Mouse (Mus musculus) forebrain, embryonic 15.5 days (tissue): ENCODE data around the gene Plekha6. TPM values are rescaled to one million over a fixed set of nuclear protein-coding genes. Genes with fewer than 3 reads are reported as not detected.

Source experiments
- ATAC-seq: fragments of 200-750 bp; cut with Nextera tagmentation; replicated peaks from 2 replicates; pipeline ENCODE4 v1.8.0; 2017; ENCODE audit warnings: mild to moderate bottlenecking, moderate TSS enrichment, moderate library complexity
- H3K27ac ChIP-seq: fragments of 300-500 bp; sonication (generic); replicated peaks from 2 replicates; pipeline ENCODE4 v1.5.1; 2015; ENCODE audit warnings: mild to moderate bottlenecking, inconsistent platforms
- H3K27me3 ChIP-seq: fragments of 300-500 bp; sonication (generic); 2 replicates; pipeline ENCODE4 v1.6.1; 2015; ENCODE audit warnings: inconsistent platforms
- H3K36me3 ChIP-seq: fragments of 300-500 bp; sonication (generic); 2 replicates; pipeline ENCODE4 v1.6.1; 2015; ENCODE audit warnings: mild to moderate bottlenecking, inconsistent platforms
- H3K4me1 ChIP-seq: fragments of 300-500 bp; sonication (generic); 2 replicates; pipeline ENCODE4 v1.6.1; 2015; ENCODE audit warnings: inconsistent platforms
- H3K4me2 ChIP-seq: fragments of 300-500 bp; sonication (generic); replicated peaks from 2 replicates; pipeline ENCODE4 v1.6.1; 2015; ENCODE audit warnings: mild to moderate bottlenecking, inconsistent platforms
- H3K4me3 ChIP-seq: fragments of 300-500 bp; sonication (generic); 2 replicates; pipeline ENCODE4 v1.5.1; 2015; ENCODE audit warnings: mild to moderate bottlenecking, inconsistent platforms
- H3K9ac ChIP-seq: fragments of 300-500 bp; sonication (generic); replicated peaks from 2 replicates; pipeline ENCODE4 v1.6.1; 2015; ENCODE audit warnings: mild to moderate bottlenecking, inconsistent platforms
- H3K9me3 ChIP-seq: fragments of 300-500 bp; sonication (generic); 2 replicates; pipeline ENCODE4 v1.6.1; 2016; ENCODE audit warnings: inconsistent platforms
- WGBS: fragments of 180-500 bp; shearing (Covaris S2); methylation state at CpG from one replicate; pipeline ENCODE4 v1.1.7; 2015; ENCODE audit warnings: mixed read lengths; 5-methylcytosine and 5-hydroxymethylcytosine counted together
- polyA plus RNA-seq: library from polyadenylated mRNA; unstranded; fragments of >200 nt; fragmentation: Nextera tagmentation; extraction: Ambion mirVana; gene quantifications from 2 replicates; pipeline ENCODE4 v1.2.1, GENCODE M21; 2015

Gene Plekha6
- polyA plus RNA-seq, 1 experiment from 2014 or later: 10.6 TPM

DNA sequence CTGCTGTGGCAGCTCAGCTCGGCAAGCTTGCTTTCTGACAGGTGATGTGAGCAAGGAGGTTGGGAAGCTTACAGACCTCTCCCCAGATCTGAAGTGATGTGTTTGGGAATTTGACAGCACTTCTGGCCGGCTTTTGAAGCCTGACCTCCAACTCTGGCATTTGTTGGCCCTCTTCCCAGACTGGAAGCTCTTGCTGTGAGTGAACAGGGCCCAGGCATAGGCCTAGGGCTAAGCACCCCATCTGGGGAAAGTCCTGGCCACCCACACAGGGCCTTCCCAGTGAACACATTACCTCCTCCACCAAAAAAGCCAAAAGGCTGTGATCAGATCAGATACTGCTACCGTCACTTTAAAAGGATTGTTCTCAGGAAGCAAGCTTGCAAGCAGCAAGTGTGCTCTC is 138.5 kb downstream of the Plekha6 start:
- H3K27me3 ChIP-seq: no peaks in the 10 kb centered on the region
- no peak; the same call in 1 of the 2 replicates for ATAC-seq
- no peaks in the 10 kb centered on the region for H3K9me3 ChIP-seq
- H3K9ac ChIP-seq: no peak overlapping the region
- H3K36me3 ChIP-seq: no peaks in the 10 kb centered on the region; the same call in 1 of the 2 replicates
- 27% methylated on average over 3 of the region's 3 CpGs for WGBS
- H3K4me2 ChIP-seq: no peak overlapping the region
- H3K27ac ChIP-seq: no peak overlapping the region
- H3K4me3 ChIP-seq: no peak overlapping the region
- peaks cover 14% of the 10 kb centered on the region for H3K4me1 ChIP-seq

DNA sequence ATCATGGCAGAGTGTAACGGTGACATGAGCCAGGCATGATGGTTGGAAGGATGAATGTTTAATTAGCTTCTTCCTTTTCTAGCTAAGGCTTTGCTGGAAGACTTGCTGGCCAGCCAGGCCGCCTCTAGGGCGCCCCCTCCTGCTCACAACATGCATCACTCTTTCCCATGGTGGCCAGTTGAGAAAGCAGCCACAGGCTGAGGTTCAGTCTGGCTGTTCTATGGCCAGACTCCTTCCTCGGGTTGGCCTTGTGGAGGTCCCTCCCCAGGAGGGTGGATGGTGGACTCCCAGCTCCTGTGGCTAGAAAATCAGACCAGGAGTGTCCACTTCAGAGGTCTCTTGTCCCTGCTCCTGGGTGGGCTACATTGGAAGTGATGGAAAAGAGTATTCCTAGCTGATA is 142.8 kb downstream of the Plekha6 start:
- no peaks in the 10 kb centered on the region for H3K9me3 ChIP-seq
- no peak overlapping the region for H3K27ac ChIP-seq
- no peak overlapping the region for H3K4me3 ChIP-seq
- H3K9ac ChIP-seq: no peak overlapping the region
- H3K27me3 ChIP-seq: no peaks in the 10 kb centered on the region; the same call in 1 of the 2 replicates
- peaks cover 18% of the 10 kb centered on the region for H3K4me1 ChIP-seq
- ATAC-seq: peak; percentile 12; the same call in 1 of the 2 replicates
- no peaks in the 10 kb centered on the region for H3K36me3 ChIP-seq
- no peak overlapping the region for H3K4me2 ChIP-seq
- 2% methylated on average over 4 of the region's 4 CpGs for WGBS

- Histone ChIP-seq H3K27ac (no peak overlapping the region), H3K27me3 (no peaks in the 10 kb centered on the region; the same call in 1 of the 2 replicates), H3K4me1 (peaks cover 18% of the 10 kb centered on the region), H3K9ac (no peak overlapping the region), H3K4me2 (no peak overlapping the region), H3K9me3 (no peaks in the 10 kb centered on the region), H3K36me3 (no peaks in the 10 kb centered on the region), H3K4me3 (no peak overlapping the region)
- 12% methylated on average over 6 of the region's 6 CpGs for WGBS
- 0 out of 2 replicates have a peak, but pooled peaks have one; percentile 35 for ATAC-seq
Measured at GRCm38 (mm10) chr1:133307318-133307717, 143.3 kb downstream of the Plekha6 start.

GRCm38 (mm10) chr1:133309652-133310267 is 145.8 kb downstream of the Plekha6 start, which contains the start of gene Golt1a:
Golt1a (plus strand) TSS chr1:133309800.
- ATAC-seq: no peak
- Histone ChIP-seq H3K27ac (no peak within 1 kb of the TSS), H3K4me2 (no peak within 1 kb of the TSS), H3K4me3 (no peak within 1 kb of the TSS), H3K4me1 (peaks cover 21% of the 10 kb centered on the region), H3K9ac (no peak within 1 kb of the TSS), H3K27me3 (no peaks in the 10 kb centered on the region; the same call in 1 of the 2 replicates), H3K36me3 (no peaks in the 10 kb centered on the region), H3K9me3 (no peaks in the 10 kb centered on the region)
- 75% methylated on average over 14 of the region's 14 CpGs for WGBS

- no peaks in the 10 kb centered on the region for H3K36me3 ChIP-seq
- H3K4me1 ChIP-seq: peaks cover 21% of the 10 kb centered on the region
- no peak overlapping the region for H3K9ac ChIP-seq
- no peaks in the 10 kb centered on the region; the same call in 1 of the 2 replicates for H3K27me3 ChIP-seq
- no peaks in the 10 kb centered on the region for H3K9me3 ChIP-seq
- ATAC-seq: no peak
- H3K27ac ChIP-seq: peak overlapping the region; percentile 73; the same call in 1 of the 2 replicates
- no peak overlapping the region for H3K4me3 ChIP-seq
- no peak overlapping the region for H3K4me2 ChIP-seq
- 61% methylated on average over 4 of the region's 4 CpGs for WGBS
Measured at GRCm38 (mm10) chr1:133311240-133311639, 147.2 kb downstream of the Plekha6 start.

- 9% methylated on average over 10 of the region's 10 CpGs for WGBS
- Histone ChIP-seq H3K4me2 (peak overlapping the region; percentile 28), H3K36me3 (no peaks in the 10 kb centered on the region), H3K27ac (peak overlapping the region; percentile 73), H3K9ac (0 out of 2 replicates have a peak overlapping the region, but pooled peaks have one; percentile 10), H3K27me3 (no peaks in the 10 kb centered on the region; the same call in 1 of the 2 replicates), H3K9me3 (no peaks in the 10 kb centered on the region), H3K4me1 (peaks cover 18% of the 10 kb centered on the region), H3K4me3 (no peak overlapping the region)
- peak; percentile 77 for ATAC-seq
Measured at GRCm38 (mm10) chr1:133311946-133312345, 147.9 kb downstream of the Plekha6 start.

GRCm38 (mm10) chr1:133314364-133314763 is 150.4 kb downstream of the Plekha6 start:
- peaks cover 14% of the 10 kb centered on the region for H3K4me1 ChIP-seq
- H3K27me3 ChIP-seq: no peaks in the 10 kb centered on the region; the same call in 1 of the 2 replicates
- no peak overlapping the region for H3K4me3 ChIP-seq
- no peak overlapping the region for H3K4me2 ChIP-seq
- no peak for ATAC-seq
- H3K9ac ChIP-seq: no peak overlapping the region
- H3K36me3 ChIP-seq: no peaks in the 10 kb centered on the region
- WGBS: 22% methylated on average over 8 of the region's 8 CpGs
- no peak overlapping the region for H3K27ac ChIP-seq
- no peaks in the 10 kb centered on the region for H3K9me3 ChIP-seq

- no peak for ATAC-seq
- Histone ChIP-seq H3K36me3 (no peaks in the 10 kb centered on the region), H3K27me3 (no peaks in the 10 kb centered on the region), H3K4me1 (peaks cover 14% of the 10 kb centered on the region), H3K4me3 (no peak overlapping the region), H3K9me3 (no peaks in the 10 kb centered on the region), H3K9ac (no peak overlapping the region), H3K4me2 (no peak overlapping the region), H3K27ac (no peak overlapping the region)
- 85% methylated on average over 6 of the region's 6 CpGs for WGBS
Measured at GRCm38 (mm10) chr1:133315775-133316174, 151.8 kb downstream of the Plekha6 start.

- no peak overlapping the region for H3K9ac ChIP-seq
- peaks cover 13% of the 10 kb centered on the region for H3K4me1 ChIP-seq
- no peaks in the 10 kb centered on the region for H3K36me3 ChIP-seq
- ATAC-seq: no peak
- H3K27me3 ChIP-seq: no peaks in the 10 kb centered on the region
- no peak overlapping the region for H3K4me2 ChIP-seq
- no peaks in the 10 kb centered on the region for H3K9me3 ChIP-seq
- H3K4me3 ChIP-seq: no peak overlapping the region
- no peak overlapping the region for H3K27ac ChIP-seq
- 82% methylated on average over 4 of the region's 4 CpGs for WGBS
Measured at GRCm38 (mm10) chr1:133316577-133316976, 152.6 kb downstream of the Plekha6 start.

DNA sequence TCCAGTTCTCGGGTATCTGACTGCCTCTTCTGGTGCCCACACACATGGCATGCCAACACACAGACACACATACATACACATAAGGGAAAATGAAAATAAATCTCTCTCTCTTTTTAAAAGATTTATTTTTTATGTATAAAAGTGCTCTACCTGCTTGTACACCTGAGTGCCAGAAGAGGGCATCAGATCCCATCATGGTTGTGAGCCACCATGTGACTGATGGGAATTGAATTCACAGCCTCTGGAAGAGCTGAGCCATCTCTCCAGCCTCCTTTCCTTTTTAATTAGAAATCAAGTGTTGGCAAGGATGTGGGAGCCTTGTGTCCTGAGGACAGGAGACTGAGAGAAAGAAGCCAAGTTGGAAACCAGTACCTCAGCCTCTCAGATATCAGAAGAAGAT is 153.1 kb downstream of the Plekha6 start:
- no peak for ATAC-seq
- 84% methylated on average over 1 of the region's 1 CpGs for WGBS

DNA sequence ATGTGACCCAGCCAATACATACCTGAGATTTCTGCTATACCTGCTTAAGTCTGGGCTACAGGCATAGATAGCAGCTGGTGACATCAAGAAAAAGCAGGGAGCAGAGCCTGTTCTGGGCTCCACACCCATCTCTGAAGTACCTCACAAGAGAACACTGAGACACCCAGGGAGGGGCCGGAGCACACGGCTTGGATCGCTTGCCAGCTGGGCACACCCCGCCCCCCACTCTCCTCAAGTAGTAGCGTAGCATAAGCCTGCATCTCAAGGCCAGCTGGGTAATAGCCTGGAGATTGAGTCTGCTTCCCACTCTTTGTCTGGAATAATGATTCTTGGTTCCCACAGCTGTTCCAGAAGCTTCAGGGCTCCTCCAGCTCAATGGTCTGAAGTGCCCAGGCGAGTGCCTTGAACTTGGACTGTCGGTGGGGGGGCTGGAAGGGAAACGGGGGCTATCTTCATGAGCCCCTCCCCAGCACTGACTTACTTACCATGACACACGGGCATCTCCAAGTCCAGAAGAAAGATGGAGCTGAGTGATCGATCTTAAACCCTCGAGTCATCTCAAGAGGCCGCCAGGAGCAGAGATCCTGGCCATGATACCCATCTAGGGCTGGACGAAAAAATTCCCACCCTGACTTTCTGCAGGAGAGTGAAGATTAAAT is 157.4 kb downstream of the Plekha6 start, which contains the start of gene Kiss1:
TSS of gene Kiss1 (plus strand) at position 609 of the 659 bp plus-strand sequence.
- 0 out of 2 replicates have a peak, but pooled peaks have one; percentile 43 for ATAC-seq
- Histone ChIP-seq H3K4me3 (no peak within 1 kb of the TSS), H3K27ac (no peak within 1 kb of the TSS), H3K36me3 (no peaks in the 10 kb centered on the region), H3K9me3 (no peaks in the 10 kb centered on the region), H3K27me3 (no peaks in the 10 kb centered on the region), H3K4me1 (no peaks in the 10 kb centered on the region), H3K4me2 (no peak within 1 kb of the TSS), H3K9ac (no peak within 1 kb of the TSS)
- WGBS: 67% methylated on average over 13 of the region's 13 CpGs

More for the DNA sequence above, 153.1 kb downstream of the Plekha6 start:
- Histone ChIP-seq H3K27ac (no peak overlapping the region), H3K4me2 (no peak overlapping the region), H3K4me3 (no peak overlapping the region), H3K9me3 (no peaks in the 10 kb centered on the region), H3K36me3 (no peaks in the 10 kb centered on the region), H3K27me3 (no peaks in the 10 kb centered on the region), H3K4me1 (peaks cover 7% of the 10 kb centered on the region), H3K9ac (no peak overlapping the region)

DNA sequence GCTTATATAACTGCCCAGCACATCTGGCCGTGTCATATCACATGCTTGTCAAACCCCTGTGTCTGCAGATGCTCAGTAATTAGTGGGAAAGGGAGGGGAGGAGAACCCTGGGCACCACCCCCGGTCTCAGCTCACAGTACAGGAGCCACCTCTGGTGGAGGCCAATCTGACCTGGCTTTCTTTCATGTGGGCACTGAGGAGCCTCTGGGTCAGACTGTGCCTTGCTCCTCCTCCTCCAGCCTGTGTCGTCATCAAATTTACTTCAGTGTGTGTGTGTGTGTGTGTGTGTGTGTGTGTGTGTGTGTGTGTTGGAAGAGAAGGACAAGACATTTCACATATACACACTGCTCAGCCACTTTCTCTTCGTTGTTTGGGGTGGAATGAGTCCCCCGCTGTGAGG is 159.3 kb downstream of the Plekha6 start:
- Histone ChIP-seq H3K4me2 (no peak overlapping the region), H3K27ac (no peak overlapping the region), H3K27me3 (no peaks in the 10 kb centered on the region), H3K4me1 (peaks cover under 1% of the 10 kb centered on the region; the same call in 1 of the 2 replicates), H3K4me3 (no peak overlapping the region), H3K9ac (no peak overlapping the region), H3K9me3 (no peaks in the 10 kb centered on the region), H3K36me3 (no peaks in the 10 kb centered on the region)
- WGBS: 54% methylated on average over 5 of the region's 5 CpGs
- ATAC-seq: no peak
